Mouse (Mus musculus) thymus, adult 2 months (tissue): ENCODE data around the gene Tap1. TPM values are rescaled to one million over a fixed set of nuclear protein-coding genes. Genes with fewer than 3 reads are reported as not detected.

Experiments
- DNase-seq: peaks from one replicate; pipeline ENCODE4 v3.0.0; 2021
- H3K27ac ChIP-seq: fragments of 200-500 bp; 2 replicates; pipeline ENCODE4 v1.5.1; 2012; ENCODE audit warnings: low read length, control low read depth; ENCODE audit not compliant: control insufficient read depth, insufficient read depth
- H3K27me3 ChIP-seq: fragments of 200-500 bp; 2 replicates; pipeline ENCODE4 v1.6.1; 2012; ENCODE audit warnings: mild to moderate bottlenecking, low read length, moderate library complexity, mixed read lengths; ENCODE audit not compliant: control insufficient read depth, insufficient read depth
- H3K36me3 ChIP-seq: fragments of 200-500 bp; 2 replicates; pipeline ENCODE4 v1.6.1; 2012; ENCODE audit warnings: mild to moderate bottlenecking, low read length, moderate library complexity; ENCODE audit not compliant: control insufficient read depth, insufficient read depth
- H3K4me1 ChIP-seq: fragments of 200-500 bp; replicated peaks from 2 replicates; pipeline ENCODE4 v1.6.1; 2012; ENCODE audit warnings: low read length; ENCODE audit not compliant: control insufficient read depth, insufficient read depth
- H3K4me3 ChIP-seq: fragments of 200-500 bp; 2 replicates; pipeline ENCODE4 v1.5.1; 2012; ENCODE audit warnings: mild to moderate bottlenecking, low read length, control low read depth, moderate library complexity; ENCODE audit not compliant: control insufficient read depth, insufficient read depth
- CTCF ChIP-seq: fragments of 200-500 bp; IDR thresholded peaks from 2 replicates; pipeline ENCODE4 v1.5.1; 2012; ENCODE audit warnings: mild to moderate bottlenecking, control low read depth, low read length, moderate library complexity, borderline replicate concordance; ENCODE audit not compliant: control insufficient read depth, poor library complexity, insufficient read depth; ENCODE audit errors: extremely low read depth
- POLR2A ChIP-seq: fragments of 200-500 bp; IDR thresholded peaks from 2 replicates; pipeline ENCODE4 v1.6.1; 2012; ENCODE audit warnings: mild to moderate bottlenecking, low read length, control low read depth, moderate library complexity; ENCODE audit not compliant: control insufficient read depth, poor library complexity, insufficient read depth; ENCODE audit errors: extremely low read depth
- WGBS: fragments of 180-500 bp; shearing (Covaris S2); methylation state at CpG from one replicate; pipeline ENCODE4 v1.1.7; 2018; 5-methylcytosine and 5-hydroxymethylcytosine counted together
- polyA plus RNA-seq: library from polyadenylated mRNA; depleted of rRNA; stranded (reverse); fragments of >200 nt; gene quantifications from 2 replicates; pipeline ENCODE4 v1.2.3, GENCODE M21; 2012

The Tap1 gene
- polyA plus RNA-seq, 1 experiment = 197 TPM

- 43% methylated on average over 9 of the region's 9 CpGs for WGBS
- peak; percentile 67 for DNase-seq
- peaks cover 18% of the 10 kb centered on the region for H3K4me1 ChIP-seq
- no peak overlapping the region for H3K27ac ChIP-seq
- no peaks in the 10 kb centered on the region for H3K27me3 ChIP-seq
- H3K36me3 ChIP-seq = no peaks in the 10 kb centered on the region
- TF ChIP-seq POLR2A = no peak
- peak; percentile 43; the same call in 1 of the 2 replicates for TF ChIP-seq CTCF
- no peak overlapping the region for H3K4me3 ChIP-seq
Measured at GRCm38 (mm10) chr17:34164202-34164895, 23.0 kb upstream of the Tap1 start.

DNA sequence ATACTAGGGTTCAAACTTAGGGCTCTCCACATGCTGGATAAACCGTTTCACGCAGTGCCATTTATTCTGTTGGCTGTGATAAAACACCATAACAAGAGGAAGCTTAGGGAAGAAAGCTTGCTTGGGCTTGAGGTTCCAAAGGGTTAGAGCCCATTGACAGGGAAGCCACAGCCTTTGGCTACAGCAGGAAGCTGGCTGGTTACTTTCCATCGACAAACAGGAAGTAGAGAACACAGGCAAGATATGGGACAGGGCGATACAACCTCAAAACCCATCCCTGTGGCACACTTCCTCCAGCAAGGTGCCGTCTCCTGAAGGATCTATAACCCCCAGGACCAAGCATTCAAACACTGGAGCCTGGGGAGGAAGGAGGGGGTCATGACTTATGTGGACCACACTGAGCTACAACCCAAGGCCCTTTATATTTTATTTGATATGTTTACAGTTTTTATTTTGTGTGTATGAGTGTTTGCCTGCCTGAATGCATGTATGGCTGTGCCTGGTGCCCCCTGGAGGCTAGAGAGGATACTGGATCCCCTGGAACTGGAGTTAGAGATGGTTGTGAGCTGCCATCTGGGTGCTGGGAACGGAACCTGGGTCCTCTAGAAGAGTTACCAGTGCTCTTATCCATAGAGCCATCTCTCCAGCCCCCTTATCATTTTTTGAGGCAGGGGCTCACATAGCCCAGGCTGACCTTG is 22.2 kb upstream of the Tap1 start:
- Histone ChIP-seq H3K36me3 (no peaks in the 10 kb centered on the region), H3K4me1 (peaks cover 18% of the 10 kb centered on the region), H3K27me3 (no peaks in the 10 kb centered on the region), H3K27ac (peak overlapping the region; percentile 27; the same call in 1 of the 2 replicates), H3K4me3 (no peak overlapping the region)
- TF ChIP-seq POLR2A = no peak
- TF ChIP-seq CTCF = no peak
- DNase-seq = no peak
- WGBS = 32% methylated on average over 6 of the region's 6 CpGs

- Histone ChIP-seq H3K27ac (no peak overlapping the region), H3K4me3 (no peak overlapping the region), H3K27me3 (no peaks in the 10 kb centered on the region), H3K36me3 (no peaks in the 10 kb centered on the region), H3K4me1 (peaks cover 14% of the 10 kb centered on the region)
- 2% methylated on average over 2 of the region's 2 CpGs for WGBS
- no peak for TF ChIP-seq CTCF
- DNase-seq = no peak
Measured at GRCm38 (mm10) chr17:34169279-34169678, 18.1 kb upstream of the Tap1 start.

DNA sequence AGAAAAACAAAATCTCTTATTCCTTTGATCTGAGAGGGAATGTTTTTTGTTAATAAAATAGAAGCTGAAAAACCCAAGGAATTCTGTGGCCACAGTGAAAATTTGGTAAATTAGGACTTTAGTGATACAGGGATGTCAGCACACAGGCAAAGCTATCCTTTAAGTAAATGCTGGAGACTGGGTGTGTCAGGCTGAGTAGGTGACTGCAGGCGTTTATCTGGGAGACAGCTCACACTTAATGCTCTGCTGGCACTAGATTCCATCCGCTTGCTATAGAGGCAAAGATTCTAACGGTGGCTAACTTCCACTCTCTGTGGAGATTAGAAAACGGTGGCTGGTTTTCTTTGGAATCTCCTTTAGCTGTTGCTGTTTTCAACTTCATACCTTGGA is 16.9 kb upstream of the Tap1 start:
- TF ChIP-seq POLR2A (no peak), CTCF (no peak)
- Histone ChIP-seq H3K27me3 (no peaks in the 10 kb centered on the region), H3K4me1 (peaks cover 10% of the 10 kb centered on the region), H3K27ac (no peak overlapping the region), H3K4me3 (no peak overlapping the region), H3K36me3 (no peaks in the 10 kb centered on the region)
- DNase-seq = no peak
- WGBS = 9% methylated on average over 4 of the region's 4 CpGs

DNA sequence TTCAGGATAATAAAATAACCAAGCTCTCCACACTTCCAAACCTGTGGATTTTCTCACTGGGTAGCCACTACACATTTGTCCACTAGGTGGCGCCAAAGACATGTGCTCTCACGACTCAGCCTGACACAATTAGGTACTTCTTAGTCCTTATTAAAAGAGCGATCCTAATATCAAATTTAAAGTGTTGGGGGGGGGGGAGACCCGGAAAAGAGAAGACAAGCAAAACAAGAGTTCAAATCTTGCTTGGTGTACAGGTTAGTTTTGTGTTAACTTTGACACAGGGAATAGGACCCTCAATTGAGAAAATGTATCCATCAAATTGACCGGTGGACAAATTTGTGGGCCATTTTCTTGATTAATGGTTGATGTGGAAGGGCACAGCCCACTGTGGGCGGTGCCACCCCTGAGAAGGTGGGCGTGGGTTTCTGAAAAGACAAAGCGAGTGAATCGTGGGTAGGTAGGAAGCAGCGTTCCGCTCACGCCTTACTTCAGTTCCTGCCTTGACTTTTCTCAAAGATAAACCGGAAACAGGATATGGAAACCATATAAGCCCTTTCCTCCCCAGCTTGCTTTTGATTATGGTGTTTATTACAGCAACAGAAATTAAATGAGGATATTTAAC is 16.4 kb upstream of the Tap1 start:
- no peak for TF ChIP-seq POLR2A
- no peak for TF ChIP-seq CTCF
- peaks cover 10% of the 10 kb centered on the region for H3K4me1 ChIP-seq
- peak; percentile 82 for DNase-seq
- WGBS = 2% methylated on average over 13 of the region's 13 CpGs
- peak overlapping the region; percentile 98 for H3K27ac ChIP-seq
- H3K27me3 ChIP-seq = no peaks in the 10 kb centered on the region
- H3K4me3 ChIP-seq = peak overlapping the region; percentile 18
- no peaks in the 10 kb centered on the region for H3K36me3 ChIP-seq

GRCm38 (mm10) chr17:34172528-34172927 is 14.8 kb upstream of the Tap1 start:
- Histone ChIP-seq H3K4me1 (peaks cover 10% of the 10 kb centered on the region), H3K27me3 (no peaks in the 10 kb centered on the region), H3K4me3 (no peak overlapping the region), H3K27ac (no peak overlapping the region), H3K36me3 (no peaks in the 10 kb centered on the region)
- 98% methylated on average over 5 of the region's 5 CpGs for WGBS
- no peak for TF ChIP-seq POLR2A
- TF ChIP-seq CTCF = no peak
- no peak for DNase-seq
